Mouse (Mus musculus) brown adipose tissue, adult 24 weeks (tissue): ENCODE results near the gene Tex26. TPM values are rescaled to one million over a fixed set of nuclear protein-coding genes. Genes with fewer than 3 reads are reported as not detected.

ENCODE experiments used
- polyA plus RNA-seq: library from polyadenylated mRNA; stranded (reverse); fragments of >200 nt; gene quantifications from 2 replicates; pipeline ENCODE4 v1.2.4, GENCODE M21; 2012; ENCODE audit not compliant: missing spikeins, insufficient read depth, insufficient read length

The Tex26 gene
- polyA plus RNA-seq, 1 experiment: not detected

Other genes with a start within 250 kb of the Tex26 start
- gene Alox5ap, start 174.9 kb upstream of the Tex26 start, polyA plus RNA-seq: 9.8 and 12.4 TPM in 2 replicates
- gene Medag, start 27.9 kb upstream of the Tex26 start, polyA plus RNA-seq: 6.2 and 12.4 TPM in 2 replicates
- not detected in 2 replicates for gene Wdr95, start 89.0 kb downstream of the Tex26 start, polyA plus RNA-seq
- gene Hsph1, start 196.7 kb downstream of the Tex26 start, polyA plus RNA-seq: 40.2 and 143 TPM in 2 replicates
- gene B3glct, start 238.6 kb downstream of the Tex26 start, polyA plus RNA-seq: 12.9 and 15.2 TPM in 2 replicates